Mouse (Mus musculus) layer of hippocampus, adult 8-10 months (tissue): ENCODE results near the gene Tmem145. TPM values are rescaled to one million over a fixed set of nuclear protein-coding genes. Genes with fewer than 3 reads are reported as not detected.

Experiments
- DNase-seq, 2 experiments: peaks; one replicate each; pipeline ENCODE4 v3.0.0; 2022; ENCODE audit warnings: low spot score in 2 of 2
- total RNA-seq, 4 experiments: library from RNA; stranded (reverse); gene quantifications; 2 replicates each; pipeline ENCODE4 v1.2.4; 2022

Tmem145 gene
- total RNA-seq, 4 experiments from 2014 or later: 28.7 to 36.7 (median 33.4) TPM

DNA sequence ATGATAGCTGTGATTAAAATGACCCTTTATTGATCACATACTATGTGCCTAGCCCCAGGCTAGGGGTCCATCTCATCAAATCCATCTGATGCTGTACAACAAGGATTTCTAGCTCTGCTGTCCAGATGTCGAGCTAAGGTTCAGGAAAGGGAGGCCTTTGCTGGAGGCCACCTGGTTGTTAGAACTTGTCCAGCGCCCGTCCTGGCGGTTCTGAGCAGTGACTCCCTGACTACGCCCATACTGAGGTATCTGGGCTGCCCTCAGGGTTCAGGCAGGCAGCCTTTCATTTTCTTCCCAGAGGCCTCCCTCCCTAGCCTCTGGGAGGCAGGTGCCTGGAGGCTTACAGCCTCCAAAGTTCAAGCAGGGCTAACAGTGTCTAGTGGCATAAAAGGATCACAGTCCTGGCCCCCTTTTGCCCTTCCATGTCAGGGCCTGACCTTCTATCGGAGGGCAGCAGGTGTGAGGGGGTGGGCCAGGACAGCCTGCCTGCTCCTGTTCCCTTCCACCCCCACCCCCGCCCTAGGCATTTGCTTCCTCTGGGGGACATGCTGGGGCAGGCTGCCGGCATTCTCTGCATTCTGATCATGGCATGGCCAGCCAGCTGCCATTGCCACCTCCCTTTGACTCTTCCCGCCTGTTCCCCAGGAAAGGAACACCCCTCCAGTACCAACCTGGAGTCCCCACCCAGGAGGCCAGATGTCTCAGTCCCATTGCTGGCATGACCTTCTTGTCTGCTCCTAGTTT, 30.2 kb upstream of the Tmem145 start:
- peak in 1 of 2 experiments; percentile 6 for DNase-seq

DNA sequence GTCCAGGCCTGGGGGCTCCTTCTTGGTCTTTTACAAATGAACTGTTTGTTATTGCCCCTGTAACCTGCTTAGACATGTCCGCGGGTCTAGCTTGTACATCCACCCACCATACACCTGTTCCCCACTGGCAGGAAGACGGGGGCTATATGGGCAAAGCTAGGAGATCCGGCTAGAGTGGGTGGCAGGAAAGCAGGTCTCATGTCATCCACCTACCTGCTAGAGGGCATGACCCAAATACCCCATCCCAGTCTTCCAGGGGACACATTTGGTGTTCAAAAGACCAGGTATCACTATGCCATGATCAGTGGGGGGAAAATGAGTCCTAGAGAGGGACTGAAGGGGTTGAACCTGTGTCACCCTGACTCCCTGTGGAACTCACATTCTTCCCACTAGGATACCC, 28.5 kb upstream of the Tmem145 start:
- peak in 1 of 2 experiments; percentile 19 for DNase-seq

DNA sequence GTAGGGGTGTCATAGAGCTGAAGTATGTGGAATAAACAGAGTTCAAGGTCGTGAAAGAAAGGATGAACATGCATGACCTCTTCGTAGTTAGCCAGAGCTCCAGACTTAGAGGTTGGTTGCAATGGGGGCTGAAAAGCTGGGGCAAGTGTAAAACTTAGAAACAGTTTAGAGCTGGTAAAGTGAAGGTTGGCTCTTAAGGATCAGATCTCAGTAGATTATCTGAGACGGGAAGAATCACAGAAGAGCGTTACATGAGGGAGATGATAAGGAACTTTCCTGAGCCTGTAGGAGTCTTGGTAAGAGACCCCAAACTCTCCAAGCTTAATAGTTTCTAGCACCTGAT, 27.9 kb upstream of the Tmem145 start:
- no peak for DNase-seq

DNA sequence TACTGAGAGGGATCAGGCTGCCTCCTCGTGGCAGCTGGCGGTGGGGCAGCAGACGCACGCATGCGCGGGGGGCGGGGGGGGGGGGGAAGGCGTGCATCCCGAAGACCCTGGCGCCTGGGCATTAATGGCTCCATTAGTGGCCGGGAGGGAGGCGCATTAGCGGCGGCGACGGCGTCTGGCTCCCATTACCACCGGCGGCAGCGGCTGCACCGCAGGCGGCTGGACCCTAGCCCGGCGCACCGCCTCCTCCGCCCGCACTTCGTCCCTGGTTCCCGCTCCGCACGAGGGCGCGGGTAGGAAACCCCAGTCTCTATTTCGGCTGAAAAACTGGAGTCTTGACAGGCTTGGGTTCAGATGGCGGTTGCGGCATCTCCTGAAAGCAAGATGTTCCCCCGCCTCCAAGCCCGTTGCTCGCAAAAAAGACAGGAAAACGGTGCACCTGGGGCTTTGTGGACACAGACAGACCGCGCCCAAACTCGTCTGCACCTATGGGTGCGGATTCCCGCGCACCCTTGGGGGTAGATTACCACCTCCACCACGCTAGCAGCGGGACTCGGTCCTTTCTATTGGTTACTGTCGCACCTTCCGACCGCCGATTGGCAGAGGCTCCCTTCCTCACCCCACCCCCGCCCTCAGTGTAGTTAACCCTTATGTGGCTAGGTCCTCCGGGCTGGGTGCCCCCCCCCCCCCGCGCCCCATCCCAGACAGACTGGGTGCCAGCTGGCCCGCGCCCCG, 27.4 kb upstream of the Tmem145 start:
- DNase-seq: peak; percentile 82 to 86

DNA sequence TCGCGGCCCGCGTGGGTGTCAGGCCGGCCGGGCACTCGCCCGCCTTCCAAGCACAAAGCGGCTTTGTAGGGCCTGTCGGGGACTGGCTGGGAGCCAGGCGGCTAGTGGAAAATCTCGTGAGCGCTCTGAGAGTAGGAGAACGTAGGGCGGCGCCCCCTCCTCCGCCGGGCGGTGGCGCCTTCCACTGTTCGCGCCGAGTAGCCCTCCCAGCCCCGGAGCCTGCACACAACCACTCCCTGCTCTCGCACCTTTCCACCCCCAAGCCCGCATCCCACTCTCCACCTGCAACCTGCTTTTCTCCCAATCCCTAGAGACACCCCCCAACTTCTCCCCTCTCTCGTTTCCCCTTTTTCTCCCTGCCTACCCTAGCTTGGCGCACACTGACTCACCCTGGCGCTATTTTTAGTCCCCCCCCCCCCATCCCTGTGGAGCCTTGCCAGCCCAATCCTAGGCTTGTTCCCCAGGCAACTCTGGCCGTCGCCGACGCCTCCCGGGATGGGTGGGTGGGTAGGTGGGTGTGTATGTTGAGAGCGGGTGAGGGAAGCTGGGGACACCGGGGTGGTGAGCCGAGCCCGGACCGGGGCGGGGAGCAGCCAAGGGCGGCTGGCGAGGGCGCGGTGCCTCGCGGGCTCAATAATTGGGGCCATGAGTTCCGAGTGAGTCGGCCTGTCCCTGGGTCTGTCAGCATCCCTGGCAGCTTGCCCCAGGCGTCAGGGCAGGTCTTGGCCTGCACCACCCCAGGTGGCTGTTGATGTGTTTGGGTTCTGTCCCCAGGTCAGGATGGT, 26.6 kb upstream of the Tmem145 start:
- DNase-seq: peak; percentile 89 to 94

DNA sequence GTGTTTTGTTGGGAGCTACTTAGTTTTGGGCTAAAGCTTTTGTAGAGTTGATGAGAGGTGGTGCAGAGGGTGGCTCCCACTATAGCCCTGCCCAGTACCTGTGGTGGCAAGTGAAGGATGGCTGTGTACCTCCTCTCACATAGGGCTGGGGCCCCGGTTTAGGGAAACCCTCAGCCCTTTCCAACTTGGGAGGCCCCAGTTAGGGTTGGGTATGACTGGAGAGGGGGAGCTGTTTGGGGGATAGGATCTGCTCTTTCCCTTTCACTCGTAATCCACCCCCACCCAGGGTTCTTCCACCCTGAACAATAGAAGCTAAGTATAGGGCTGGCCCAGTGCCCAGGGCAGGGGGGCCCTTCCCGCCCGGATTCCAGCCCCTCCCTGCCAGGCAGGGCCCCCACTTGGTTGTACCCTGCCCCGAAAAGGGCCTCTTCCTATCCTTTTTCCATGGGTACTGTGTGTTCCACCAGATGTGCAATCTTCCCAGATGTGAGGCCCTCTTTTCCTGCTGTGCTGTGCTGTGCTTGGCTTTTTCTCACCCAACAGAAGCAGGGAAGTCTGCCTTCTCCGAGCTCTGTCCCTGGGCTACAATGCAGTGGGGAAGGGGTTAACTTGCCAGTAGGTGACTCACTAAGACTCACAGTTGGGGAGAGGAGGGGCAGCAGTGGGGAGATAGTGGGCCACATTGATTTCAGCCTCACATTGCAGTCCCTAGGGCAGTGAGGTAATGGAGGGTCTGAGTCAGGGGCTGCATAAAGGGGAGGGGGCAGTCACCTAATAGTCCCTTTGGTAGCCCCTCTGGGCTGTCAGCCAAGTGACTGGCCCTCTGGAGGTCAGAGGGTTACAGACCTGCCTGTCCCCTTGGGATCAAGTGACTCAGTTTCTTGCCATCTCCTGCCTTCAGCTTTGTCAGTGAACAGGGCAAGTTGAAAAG, 25.8 kb upstream of the Tmem145 start:
- peak in 1 of 2 experiments; percentile 65 for DNase-seq

DNA sequence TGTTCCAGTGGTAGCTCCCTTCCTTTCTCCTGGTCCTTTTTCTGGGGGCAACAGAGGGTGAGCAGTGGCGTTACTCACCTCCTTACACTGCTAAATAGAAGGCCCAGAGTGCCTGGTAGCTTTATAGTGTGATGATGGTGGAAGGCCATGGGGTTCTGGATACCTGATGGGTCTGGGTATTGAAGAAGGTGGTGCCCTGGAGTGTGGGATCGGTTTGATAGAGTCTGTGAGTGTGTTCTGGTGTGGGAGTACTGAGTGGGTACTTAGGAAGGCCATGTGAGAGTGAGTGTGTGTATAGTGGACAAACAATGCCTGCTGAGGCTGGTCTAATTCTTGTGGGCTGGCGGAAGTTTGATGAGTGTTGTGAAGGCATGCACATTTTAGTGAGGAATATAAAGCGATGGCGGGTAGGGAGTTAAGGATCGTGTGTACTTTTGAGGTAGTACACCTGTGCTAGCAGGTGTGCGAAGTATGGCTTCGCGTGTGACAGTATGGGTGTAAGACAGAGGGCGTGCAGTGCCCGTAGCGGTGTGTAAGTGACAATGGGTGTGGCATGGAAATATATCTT, 24.7 kb upstream of the Tmem145 start:
- DNase-seq: peak in 1 of 2 experiments; percentile 37

DNA sequence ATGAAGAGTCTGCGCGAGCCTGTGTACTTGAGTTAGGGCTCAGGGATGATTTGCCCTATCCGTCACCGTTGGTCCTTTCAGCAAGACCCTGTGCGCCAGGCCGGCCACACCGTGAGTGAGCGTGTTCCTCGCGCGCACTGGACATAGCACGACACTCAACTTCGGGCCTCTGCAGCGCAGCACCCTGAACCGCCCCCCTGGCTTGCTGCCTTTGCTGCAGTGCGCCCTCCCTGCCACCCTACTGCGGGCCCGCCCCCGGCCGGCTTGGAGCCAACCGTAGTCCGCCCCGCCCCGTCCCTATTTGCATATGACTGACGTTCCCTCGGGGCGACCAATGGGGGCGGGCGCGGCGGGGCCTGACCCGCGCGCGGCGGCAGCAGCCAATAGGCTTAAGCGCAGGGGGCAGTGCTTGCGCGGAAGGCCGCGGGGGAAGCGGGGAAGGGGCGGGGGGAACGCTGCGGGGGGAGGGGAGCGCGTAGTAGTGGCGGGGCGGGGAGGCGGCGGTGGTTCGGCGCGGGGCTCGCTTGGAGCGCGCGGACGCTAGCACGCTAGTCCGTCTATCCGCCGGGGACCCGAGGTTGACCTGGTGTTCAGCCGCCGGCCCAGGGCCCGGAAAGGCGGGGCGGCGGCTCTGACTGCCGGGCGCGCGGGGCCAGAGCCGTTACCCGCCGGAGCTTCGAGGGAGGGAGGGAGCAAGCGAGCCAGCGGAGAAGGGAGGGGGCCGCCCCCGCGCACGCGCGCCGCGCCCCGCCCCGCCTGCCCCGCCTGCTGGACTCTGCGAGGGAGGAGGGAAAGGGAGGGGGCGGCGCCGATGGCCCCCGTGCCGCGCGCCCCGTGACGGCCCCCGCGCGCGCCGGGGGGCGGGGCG, 23.9 kb upstream of the Tmem145 start:
- peak; percentile 95 for DNase-seq

DNA sequence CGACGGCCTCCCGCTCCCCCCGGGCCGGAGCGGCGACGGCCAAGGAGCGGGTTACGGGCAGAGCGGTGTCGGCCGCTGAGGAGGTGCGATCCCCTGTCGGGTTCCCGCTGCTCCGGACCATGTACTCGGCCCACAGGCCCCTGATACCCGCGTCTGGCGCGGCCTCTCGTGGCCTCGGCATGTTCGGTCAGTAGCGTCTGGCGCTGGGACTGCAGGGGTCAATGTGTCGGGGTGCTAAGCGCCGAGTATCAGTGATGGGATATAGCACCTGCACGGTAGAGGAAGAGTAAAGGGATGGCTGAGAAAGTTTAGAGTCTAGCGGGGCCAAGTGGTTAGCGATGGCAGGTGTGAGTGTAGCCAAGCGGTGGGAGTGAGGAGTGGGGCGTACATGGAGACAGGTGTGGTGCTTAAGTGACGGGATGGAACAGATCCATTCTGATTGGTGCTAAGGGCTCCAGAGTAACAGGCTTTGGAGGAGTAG, 23.1 kb upstream of the Tmem145 start:
- DNase-seq: no peak

DNA sequence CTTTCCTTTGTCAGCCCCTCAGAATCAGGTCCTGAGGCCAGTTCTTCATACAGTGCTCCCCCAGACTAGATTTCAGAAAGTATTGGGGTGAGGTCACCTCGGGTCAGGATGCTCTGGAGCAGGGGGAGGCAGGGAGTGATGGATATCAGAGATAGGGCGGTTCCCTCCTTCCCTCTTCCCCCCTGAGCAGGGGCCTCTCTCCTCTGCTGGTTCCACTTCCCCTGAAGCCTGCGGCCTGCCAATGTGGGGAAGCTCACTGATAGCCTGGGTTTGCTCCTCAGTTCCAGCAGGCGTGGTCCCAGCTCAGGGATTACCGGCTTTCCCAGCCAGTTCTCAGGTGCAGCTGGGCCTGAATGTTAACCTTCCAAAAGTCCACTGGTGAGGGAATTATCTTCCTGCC, 22.3 kb upstream of the Tmem145 start:
- no peak for DNase-seq

DNA sequence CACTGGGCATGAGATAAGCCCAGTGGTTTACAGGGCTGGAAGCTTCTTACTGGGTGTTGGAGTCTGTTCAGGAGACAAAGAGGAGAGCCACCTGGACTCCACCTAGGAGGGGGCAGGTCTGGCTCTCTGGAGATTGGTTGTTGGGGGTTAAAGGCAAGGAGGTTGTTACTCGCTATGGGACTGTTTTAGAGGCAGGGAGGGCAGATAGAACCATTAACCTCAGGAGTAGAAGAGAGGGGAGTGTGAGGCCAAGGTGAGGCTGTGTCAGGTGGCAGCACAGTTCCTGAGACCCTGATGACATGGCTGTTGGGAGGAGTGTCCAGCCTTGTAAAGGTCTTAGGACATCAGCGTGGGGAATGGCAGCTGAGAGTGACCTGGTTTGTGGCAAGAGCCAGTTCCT, 21.7 kb upstream of the Tmem145 start:
- DNase-seq: no peak

DNA sequence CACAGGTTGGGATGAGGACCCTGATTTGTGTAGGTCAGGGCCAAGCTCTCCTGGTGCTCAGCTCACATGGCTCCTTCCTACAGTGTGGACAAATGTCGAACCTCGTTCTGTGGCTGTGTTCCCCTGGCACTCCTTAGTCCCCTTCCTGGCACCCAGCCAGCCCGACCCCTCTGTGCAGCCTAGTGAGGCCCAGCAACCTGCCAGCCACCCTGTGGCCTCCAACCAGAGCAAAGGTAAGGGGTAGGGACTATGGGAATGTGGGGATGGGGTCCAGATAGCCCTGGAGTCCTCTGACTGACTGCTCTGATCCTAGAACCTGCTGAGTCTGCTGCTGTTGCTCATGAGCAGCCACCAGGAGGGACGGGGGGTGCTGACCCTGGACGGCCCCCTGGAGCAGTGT, 21.1 kb upstream of the Tmem145 start:
- DNase-seq: no peak

DNA sequence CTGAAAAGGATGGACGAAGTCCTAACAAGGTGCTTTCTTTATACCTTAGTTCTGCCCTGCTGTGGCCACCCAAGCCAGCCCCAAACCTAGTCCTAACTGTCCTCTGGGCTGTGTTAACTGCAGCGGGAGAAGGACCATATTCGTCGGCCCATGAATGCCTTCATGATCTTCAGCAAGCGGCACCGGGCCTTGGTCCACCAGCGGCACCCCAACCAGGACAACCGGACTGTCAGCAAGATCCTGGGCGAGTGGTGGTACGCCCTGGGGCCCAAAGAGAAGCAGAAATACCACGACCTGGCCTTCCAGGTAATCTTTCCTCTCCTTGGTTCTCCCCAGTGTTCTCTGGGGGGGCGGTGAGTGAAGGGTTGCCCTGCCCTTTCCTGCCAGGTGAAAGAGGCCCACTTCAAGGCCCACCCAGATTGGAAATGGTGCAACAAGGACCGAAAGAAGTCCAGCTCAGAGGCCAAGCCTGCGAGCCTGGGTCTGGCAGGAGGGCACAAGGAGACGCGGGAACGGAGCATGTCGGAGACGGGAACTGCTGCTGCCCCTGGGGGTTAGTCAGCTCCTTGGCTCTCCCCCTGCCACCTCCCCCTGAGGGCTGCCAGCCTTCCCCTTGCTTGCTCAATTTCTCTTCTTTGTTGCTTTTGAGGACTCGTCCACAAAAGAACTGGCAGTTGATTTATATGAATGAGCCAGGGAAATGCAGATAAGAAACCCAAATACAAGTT, 20.2 kb upstream of the Tmem145 start:
- DNase-seq: no peak

DNA sequence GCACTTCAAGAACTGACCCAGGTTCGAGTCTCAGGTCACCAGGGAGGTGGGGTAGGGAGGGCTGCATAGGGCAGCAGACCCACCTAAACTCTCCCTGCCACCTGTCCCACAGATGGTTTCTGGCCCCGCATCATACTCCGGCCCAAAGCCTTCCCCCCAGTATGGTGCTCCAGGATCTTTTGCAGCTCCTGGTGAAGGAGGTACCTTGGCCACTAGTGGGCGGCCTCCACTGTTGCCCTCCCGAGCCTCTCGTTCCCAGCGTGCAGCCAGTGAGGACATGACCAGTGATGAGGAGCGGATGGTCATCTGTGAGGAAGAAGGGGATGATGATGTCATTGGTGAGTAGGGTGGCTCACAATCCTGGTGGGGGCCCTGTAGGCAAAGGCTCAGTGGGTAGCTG, 18.9 kb upstream of the Tmem145 start:
- no peak for DNase-seq

DNA sequence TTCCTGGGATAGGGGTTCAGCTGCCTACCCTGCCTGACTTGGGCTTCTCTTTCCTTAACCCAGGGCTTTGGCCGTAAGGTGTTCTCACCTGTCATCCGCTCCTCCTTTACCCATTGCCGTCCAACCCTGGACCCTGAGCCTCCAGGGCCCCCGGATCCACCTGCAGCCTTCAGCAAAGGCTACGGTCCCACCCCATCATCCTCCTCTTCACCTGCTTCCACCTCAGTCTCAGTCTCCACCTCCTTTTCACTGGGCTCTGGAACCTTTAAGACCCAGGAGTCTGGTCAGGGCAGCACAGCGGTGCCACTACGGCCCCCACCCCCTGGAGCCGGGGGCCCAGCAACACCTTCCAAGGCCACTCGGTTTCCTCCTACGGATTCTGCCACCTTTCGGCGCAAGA, 17.9 kb upstream of the Tmem145 start:
- DNase-seq: no peak

DNA sequence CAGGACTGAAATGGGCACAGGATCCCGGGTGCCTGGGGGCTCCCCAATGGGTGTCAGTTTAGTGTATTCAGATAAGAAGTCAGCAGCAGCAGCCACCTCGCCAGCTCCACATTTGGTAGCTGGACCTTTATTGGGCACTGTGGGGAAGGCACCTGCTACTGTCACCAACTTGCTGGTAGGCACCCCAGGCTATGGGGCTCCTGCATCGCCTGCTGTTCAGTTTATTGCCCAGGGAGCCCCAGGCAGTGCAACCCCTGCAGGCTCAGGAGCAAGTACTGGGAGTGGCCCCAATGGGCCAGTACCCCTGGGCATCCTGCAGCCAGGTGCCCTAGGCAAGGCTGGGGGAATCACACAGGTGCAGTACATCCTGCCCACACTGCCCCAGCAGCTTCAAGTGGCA, 17.2 kb upstream of the Tmem145 start:
- DNase-seq: no peak

DNA sequence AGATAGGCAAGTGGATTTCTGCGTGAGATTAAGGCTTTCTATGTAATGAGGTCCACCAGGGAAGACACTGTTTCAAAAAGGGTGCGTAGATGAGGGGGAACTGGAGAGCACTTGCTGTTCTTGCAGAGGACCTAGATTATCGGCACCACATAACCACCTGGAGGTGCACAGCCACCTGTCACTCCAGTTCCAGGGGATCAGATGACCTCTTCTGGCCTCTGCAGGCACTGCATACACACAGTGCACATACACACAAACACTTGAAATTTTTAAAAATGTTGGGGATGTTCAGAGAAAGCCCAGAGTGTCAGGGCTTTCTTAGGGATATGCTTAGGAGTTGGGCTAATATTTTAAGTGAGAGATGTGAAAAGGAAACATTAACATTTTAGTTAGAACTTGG, 16.0 kb upstream of the Tmem145 start:
- no peak for DNase-seq

DNA sequence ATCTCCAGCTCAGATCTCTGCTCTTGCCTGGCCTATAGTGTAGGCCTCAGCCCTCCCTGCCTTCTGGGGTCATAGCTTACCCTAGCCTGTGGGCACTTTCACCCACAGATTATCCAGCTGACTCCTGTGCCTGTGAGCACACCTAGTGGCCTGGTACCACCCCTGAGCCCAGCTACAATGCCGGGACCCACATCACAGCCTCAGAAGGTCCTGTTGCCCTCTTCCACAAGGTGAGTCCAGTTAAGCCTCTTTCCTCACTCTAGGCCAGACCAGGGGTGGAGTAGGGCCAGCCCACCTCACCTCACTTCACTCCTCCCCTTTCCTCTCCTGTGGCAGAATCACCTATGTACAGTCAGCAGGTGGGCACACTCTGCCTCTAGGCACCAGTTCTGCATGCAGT, 15.4 kb upstream of the Tmem145 start:
- no peak for DNase-seq

DNA sequence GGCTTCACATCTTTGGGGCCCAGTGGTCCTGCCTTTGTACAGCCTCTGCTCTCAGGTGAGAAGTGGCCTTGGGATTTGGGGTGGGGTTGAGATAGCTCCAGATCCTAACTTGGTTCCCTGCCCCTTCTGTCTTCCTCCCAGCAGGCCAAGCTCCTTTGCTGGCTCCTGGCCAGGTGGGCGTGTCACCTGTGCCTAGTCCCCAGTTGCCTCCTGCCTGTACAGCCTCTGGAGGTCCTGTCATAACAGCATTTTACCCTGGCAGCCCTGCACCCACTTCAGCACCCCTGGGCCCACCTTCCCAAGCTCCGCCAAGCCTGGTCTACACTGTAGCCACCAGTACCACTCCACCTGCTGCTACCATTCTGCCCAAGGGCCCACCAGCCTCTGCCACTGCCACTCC, 15.0 kb upstream of the Tmem145 start:
- no peak for DNase-seq
